In genomic region chr4:43492821-43493185, GRCm38 (mm10) we compare ENCODE assay signal across 8 mouse cellular contexts. TPM values are rescaled to one million over a fixed set of nuclear protein-coding genes. Genes with fewer than 3 reads are reported as not detected.
DNase-seq lines count a peak whose midpoint lies in the region; ATAC-seq lines count a peak whose summit lies in the region.

Gene Ccdc107, plus strand, starts transcription at chr4:43492900.

- H3K27me3 ChIP-seq in intestine, embryonic 14.5 days (replicated peaks; ENCODE audit: control insufficient read depth, insufficient read depth, low read length), result no peaks in the 10 kb centered on the region

- peak; percentile 97 for ATAC-seq in intestine, embryonic 14.5 days (replicated peaks; ENCODE audit: low FRiP score, low TSS enrichment, low read depth)

- no peaks in the 10 kb centered on the region for H3K9me3 ChIP-seq in intestine, embryonic 14.5 days (ENCODE audit: control insufficient read depth, low read length)

- peaks cover 18% of the 10 kb centered on the region for H3K36me3 ChIP-seq in intestine, embryonic 14.5 days (ENCODE audit: control insufficient read depth, insufficient read depth, low read length)

- H3K4me2 ChIP-seq in intestine, embryonic 14.5 days (ENCODE audit: low read length), result peak within 1 kb of the TSS; percentile 61

- H3K9ac ChIP-seq in intestine, embryonic 14.5 days (ENCODE audit: low read length), result peak within 1 kb of the TSS; percentile 62

- intact Hi-C loops in left cerebral cortex, postnatal 14 days (cut with DNase I), result no loop called here

- H3K4me1 ChIP-seq in intestine, embryonic 14.5 days (replicated peaks; ENCODE audit: control insufficient read depth, insufficient read depth, low read length), result peaks cover 16% of the 10 kb centered on the region

- peak; percentile 81 to 82 for DNase-seq in adrenal gland, adult 18-20 months (ENCODE audit: low spot score in 2 of 2)
- peak; percentile 96 for DNase-seq in embryo, embryonic 11 days
- DNase-seq in gastrocnemius, postnatal 25 days, result peak; percentile 95
- DNase-seq in intestine, embryonic 14.5 days (ENCODE audit: low spot score), result peak; percentile 89
- DNase-seq in left cerebral cortex, postnatal 14 days (ENCODE audit: low spot score in 2 of 2), result peak; percentile 94 to 96
- peak; percentile 97 for DNase-seq in mesoderm, embryonic 11.5 days (ENCODE audit: low read depth, low spot score)
- peak; percentile 91 to 96 for DNase-seq in right cerebral cortex, postnatal 36 days (ENCODE audit: low spot score in 2 of 2)
- DNase-seq in yolk sac, embryonic 10.5 days (ENCODE audit: low spot score), result peak; percentile 95

- peak within 1 kb of the TSS; percentile 87 for H3K27ac ChIP-seq in intestine, embryonic 14.5 days (ENCODE audit: low read depth)

- WGBS in intestine, embryonic 14.5 days, result 3% methylated on average over 25 of the region's 25 CpGs

- peak within 1 kb of the TSS; percentile 65 for H3K4me3 ChIP-seq in intestine, embryonic 14.5 days (ENCODE audit: low read depth, low read length)

RNA-seq across cellular contexts. Expression of gene Ccdc107, which starts in this region (rescaled TPM):
- 10 to 100 TPM; 49.7 to 58.0 TPM for total RNA-seq in adrenal gland, adult 18-20 months (2021)
- 10 to 100 TPM; 21.9 to 26.8 TPM for total RNA-seq in gastrocnemius, postnatal 25 days (2021)
- polyA plus RNA-seq in intestine, embryonic 14.5 days (2014; fragmentation: Nextera tagmentation; extraction: Ambion mirVana), result 109 and 128 TPM in 2 replicates
- total RNA-seq in left cerebral cortex, postnatal 14 days (2021), result 10 to 100 TPM; 23.0 to 29.0 TPM

Comparison
In these comparisons a context has a peak if more than half of its experiments do, and no peak if none do; other contexts are left out.
1. Peak in every context shown above with its lines: DNase-seq, ATAC-seq, H3K4me3 ChIP-seq and H3K27ac ChIP-seq.